ENCODE assay signal across 32 mouse cellular contexts in the genomic region with DNA sequence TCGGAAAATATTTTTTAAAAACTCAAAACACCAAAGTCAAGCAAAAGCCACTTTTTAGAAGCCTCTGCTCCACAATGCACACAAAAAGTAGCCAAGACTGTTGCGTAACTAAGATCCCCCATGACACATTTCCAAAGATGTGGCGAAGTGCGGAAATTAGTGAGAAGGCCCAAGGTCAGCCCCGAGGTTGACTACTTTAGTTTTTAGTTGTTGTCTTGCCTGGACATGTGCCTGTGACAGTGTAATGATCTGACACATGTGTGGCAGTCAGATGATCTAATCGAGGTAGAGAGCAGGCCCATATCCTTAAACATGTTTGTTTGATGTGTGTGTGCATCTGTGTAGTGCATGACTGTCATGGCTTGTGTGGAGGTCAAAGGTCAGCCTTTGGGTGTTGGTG. TPM values are rescaled to one million over a fixed set of nuclear protein-coding genes. Genes with fewer than 3 reads are reported as not detected.
DNase-seq lines count a peak whose midpoint lies in the region; ATAC-seq and TF ChIP-seq lines count a peak whose summit lies in the region.
"Had no signal": no experiment of that assay in that cellular context is flagged by ENCODE, and none has a peak within 500 bp of the region (broad histone marks: within the 10 kb centered on the region; RNA-seq: fewer than 3 reads in every experiment).

No protein-coding gene starts in this region.

- no peaks in the 10 kb centered on the region for H3K36me3 ChIP-seq in C2C12 (ENCODE audit: control insufficient read depth, insufficient read depth)
- H3K36me3 ChIP-seq: embryonic facial prominence, embryonic 12.5 days; embryonic facial prominence, embryonic 15.5 days; G1E; hindbrain, embryonic 12.5 days; hindbrain, embryonic 15.5 days; intestine, embryonic 15.5 days had no signal

- peaks cover 40% of the 10 kb centered on the region for H3K27me3 ChIP-seq in C2C12 (ENCODE audit: control insufficient read depth, insufficient read depth, insufficient read length)
- H3K27me3 ChIP-seq: CH12.LX; embryonic facial prominence, embryonic 15.5 days; hindbrain, embryonic 12.5 days; hindbrain, embryonic 15.5 days; intestine, embryonic 15.5 days; Patski had no signal

- no peak overlapping the region for H3ac ChIP-seq in C2C12 (ENCODE audit: control insufficient read depth, insufficient read length, low read depth)

- DNase-seq in adrenal gland, postnatal 10 days, result peak; percentile 36
- no peak for DNase-seq in adrenal gland, postnatal 25 days
- peak; percentile 65 for DNase-seq in 416B (ENCODE audit: low read depth)
- DNase-seq: cerebellum, adult 18-20 months; cerebellum, adult 9-11 months; cerebellum, postnatal 25 days; forebrain, postnatal 0 days; gastrocnemius, adult 2 months; gastrocnemius, postnatal 14 days; heart, adult 11 months; kidney, adult 11 months had no signal

- ATAC-seq in inflammation-experienced regulatory T-cells, adult 6 months, result no peak
- ATAC-seq: forebrain, embryonic 14.5 days; forebrain, postnatal 0 days; intestine, embryonic 15.5 days; Patski had no signal

- TF ChIP-seq CTCF in C2C12 (IDR thresholded peaks at IDR 0.05; ENCODE audit: control insufficient read depth, insufficient read depth, insufficient read length), result no peak

- H3K79me3 ChIP-seq in C2C12 (ENCODE audit: low read depth), result no peaks in the 10 kb centered on the region

- no peak overlapping the region for H3K4me3 ChIP-seq in C2C12 (ENCODE audit: insufficient read depth, poor library complexity, severe bottlenecking)
- H3K4me3 ChIP-seq in brown adipose tissue, adult 24 weeks (ENCODE audit: insufficient read depth, low read depth, low read length), result no peak overlapping the region
- H3K4me3 ChIP-seq: embryonic facial prominence, embryonic 12.5 days; embryonic facial prominence, embryonic 15.5 days; gastrocnemius, adult 2 months; hindbrain, embryonic 12.5 days; hindbrain, embryonic 15.5 days; intestine, embryonic 15.5 days had no signal

- peaks cover 3% of the 10 kb centered on the region; the same call in 1 of the 2 replicates for H3K4me1 ChIP-seq in brown adipose tissue, adult 24 weeks (ENCODE audit: control insufficient read depth, insufficient read depth, insufficient read length, low read length)
- H3K4me1 ChIP-seq: embryonic facial prominence, embryonic 12.5 days; embryonic facial prominence, embryonic 15.5 days; hindbrain, embryonic 12.5 days; hindbrain, embryonic 15.5 days; intestine, embryonic 15.5 days had no signal

- no peaks in the 10 kb centered on the region for H3K79me2 ChIP-seq in C2C12 (ENCODE audit: control insufficient read depth, insufficient read depth)

- peak overlapping the region; percentile 83 for H3K27ac ChIP-seq in brown adipose tissue, adult 24 weeks (replicated peaks; ENCODE audit: low read depth, low read length)
- H3K27ac ChIP-seq: embryonic facial prominence, embryonic 12.5 days; embryonic facial prominence, embryonic 15.5 days; gastrocnemius, adult 2 months; hindbrain, embryonic 12.5 days; hindbrain, embryonic 15.5 days; intestine, embryonic 15.5 days had no signal

TF ChIP-seq in C2C12, 6 proteins besides CTCF, POLR2A, EP300 and RAD21:
- TF ChIP-seq USF1 (IDR thresholded peaks at IDR 0.05; ENCODE audit: low read depth), result no peak
- no peak for TF ChIP-seq FOSL1 (IDR thresholded peaks at IDR 0.05; ENCODE audit: insufficient read depth, low read length, poor library complexity, severe bottlenecking)
- TF ChIP-seq MYOG (IDR thresholded peaks at IDR 0.05; ENCODE audit: control insufficient read depth, extremely low read depth, insufficient read length), result no peak
- no peak for TF ChIP-seq MAX (IDR thresholded peaks at IDR 0.05)
- peak; percentile 8 for TF ChIP-seq CEBPB (IDR thresholded peaks at IDR 0.05; ENCODE audit: low read depth)

RNA-seq across cellular contexts. Expression of gene Cited4, which starts 24.4 kb away (rescaled TPM):
- 1 to 10 TPM; 3.2 to 7.4 TPM for total RNA-seq in adrenal gland, postnatal 10 days (2021)
- 61.7 and 80.0 TPM in 2 replicates for total RNA-seq in adrenal gland, postnatal 25 days (2021)
- polyA plus RNA-seq in C2C12 (2012; fragmentation: generic; extraction: Trizol), result not detected
- not detected in 2 replicates for polyA plus RNA-seq in brown adipose tissue, adult 24 weeks (2012; ENCODE audit: insufficient read depth, insufficient read length, missing spikeins)
- polyA plus RNA-seq in inflammation-experienced regulatory T-cells, adult 6 months (2017; shearing (Covaris generic)), result under 1 TPM in 1 of 3 experiments, not detected in 2; 0.46 TPM

RNA-seq across cellular contexts. Expression of gene Gm8439, which starts 53.4 kb away (rescaled TPM):
- total RNA-seq in adrenal gland, postnatal 10 days (2021), result not detected
- not detected in 2 replicates for total RNA-seq in adrenal gland, postnatal 25 days (2021)
- polyA plus RNA-seq in C2C12 (2012; fragmentation: generic; extraction: Trizol), result not detected
- polyA plus RNA-seq in brown adipose tissue, adult 24 weeks (2012; ENCODE audit: insufficient read depth, insufficient read length, missing spikeins), result not detected in 2 replicates
- polyA plus RNA-seq in inflammation-experienced regulatory T-cells, adult 6 months (2017; shearing (Covaris generic)), result not detected
- total RNA-seq: CH12.LX; common myeloid progenitor, adult 5-6 weeks; forebrain, postnatal 0 days; G1E; gastrocnemius, adult 2 months; gastrocnemius, postnatal 14 days; gastrocnemius, postnatal 4 days; heart, adult 8-10 months; heart, postnatal 25 days; hematopoietic stem cell, adult 5-6 weeks had no signal
- polyA plus RNA-seq: brain, embryonic 14.5 days; embryonic facial prominence, embryonic 12.5 days; embryonic facial prominence, embryonic 15.5 days; forebrain, embryonic 11.5 days; forebrain, embryonic 14.5 days; forebrain, postnatal 0 days; frontal cortex, adult 2 months; G1E; heart, embryonic 14.5 days; hindbrain, embryonic 12.5 days; hindbrain, embryonic 15.5 days; intestine, embryonic 15.5 days; Patski had no signal
